Mouse (Mus musculus): Measurements from ENCODE around the gene Itfg2. TPM values are rescaled to one million over a fixed set of nuclear protein-coding genes. Genes with fewer than 3 reads are reported as not detected.

Gene Itfg2
- total RNA-seq (2021): 10 to 100 TPM; 16.7 to 17.9 TPM

DNA sequence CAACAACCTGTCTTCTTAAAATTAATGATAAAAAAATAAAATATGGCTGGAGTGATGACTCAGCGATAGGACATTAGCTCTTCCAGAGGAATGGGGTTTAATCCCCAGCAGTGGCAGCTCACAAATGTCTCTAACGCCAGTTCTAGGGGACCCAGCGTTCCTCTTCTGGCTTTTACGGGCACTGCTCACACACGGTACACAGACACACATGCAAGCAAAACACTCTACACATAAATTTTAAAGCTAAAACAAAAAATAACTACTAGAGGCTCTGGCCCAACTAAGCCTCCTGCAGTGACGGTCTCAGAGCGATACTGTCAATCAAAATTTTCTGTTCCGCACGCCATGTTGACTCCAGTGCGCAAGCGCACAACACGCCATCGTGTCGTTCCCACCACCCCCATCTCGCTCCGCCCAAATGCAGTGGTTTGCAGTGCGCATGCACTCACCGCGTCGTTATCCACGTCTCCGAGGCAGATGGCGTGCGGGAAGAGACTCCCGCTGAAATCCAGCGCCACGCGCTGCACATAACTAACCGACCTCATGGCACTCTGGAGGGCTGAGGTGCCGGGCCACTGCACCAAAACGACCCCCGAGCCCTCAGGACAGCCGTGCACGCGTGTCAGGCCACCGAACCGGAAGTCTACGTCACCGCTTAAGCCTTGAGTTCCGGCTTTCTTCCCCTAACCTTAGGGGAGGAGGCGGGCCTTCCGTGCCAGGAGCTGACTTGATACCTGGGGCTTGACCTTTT lies at the start of gene Itfg2:
Gene Itfg2, minus strand, starts transcription at position 663 of the 751 bp plus-strand sequence.
- intact Hi-C loops (cut with DNase I): loop anchor here (10.0 kb wide), 1 partner anchor 340 kb away; no protein-coding TSS in a partner anchor

DNA sequence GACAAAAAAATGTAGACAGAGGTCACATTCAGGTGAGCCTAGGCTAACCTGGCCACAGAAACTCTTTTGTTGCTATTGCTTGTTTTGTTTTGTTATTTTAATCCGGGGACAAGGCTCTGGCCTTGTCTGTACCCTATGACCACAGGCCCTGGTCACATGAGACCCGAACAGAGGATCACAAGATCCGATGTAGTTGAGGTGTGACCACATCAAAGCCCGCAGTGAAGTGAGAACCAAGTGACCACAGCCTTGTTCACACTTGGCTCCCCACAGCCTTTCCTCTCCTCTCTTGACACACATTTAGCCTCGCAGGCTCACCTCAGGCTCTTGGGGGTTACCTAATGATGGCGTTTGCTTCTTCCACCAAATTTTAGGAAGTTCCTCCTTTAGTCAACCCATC lies 49.4 kb upstream of the Itfg2 start:
- DNase-seq: no peak
- intact Hi-C loops (cut with DNase I): no loop called here

More for the DNA sequence above, at the start of gene Itfg2:
- peak; percentile 94 to 98 for DNase-seq

DNA sequence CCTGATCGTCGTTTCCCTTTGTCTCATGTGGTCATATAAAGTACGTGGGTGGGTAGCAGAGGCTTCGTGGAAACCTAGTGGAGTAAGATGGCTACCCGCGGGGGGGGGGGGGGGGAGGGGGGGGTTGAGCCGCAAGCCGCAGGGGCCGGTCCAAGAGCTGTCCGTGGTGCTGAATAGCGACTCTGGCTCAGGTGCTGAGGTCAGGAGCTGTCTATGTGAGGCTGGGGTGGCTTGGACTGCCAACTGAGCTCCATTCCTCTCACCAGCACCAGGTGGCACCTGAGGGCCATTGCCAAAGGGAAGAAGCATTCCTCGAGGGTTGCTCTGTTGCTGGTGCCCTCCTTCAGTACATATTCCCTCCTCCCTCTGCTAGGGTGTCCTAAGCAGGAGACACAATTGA lies 44.7 kb upstream of the Itfg2 start:
- intact Hi-C loops (cut with DNase I): no loop called here
- peak; percentile 21 to 33 for DNase-seq

DNA sequence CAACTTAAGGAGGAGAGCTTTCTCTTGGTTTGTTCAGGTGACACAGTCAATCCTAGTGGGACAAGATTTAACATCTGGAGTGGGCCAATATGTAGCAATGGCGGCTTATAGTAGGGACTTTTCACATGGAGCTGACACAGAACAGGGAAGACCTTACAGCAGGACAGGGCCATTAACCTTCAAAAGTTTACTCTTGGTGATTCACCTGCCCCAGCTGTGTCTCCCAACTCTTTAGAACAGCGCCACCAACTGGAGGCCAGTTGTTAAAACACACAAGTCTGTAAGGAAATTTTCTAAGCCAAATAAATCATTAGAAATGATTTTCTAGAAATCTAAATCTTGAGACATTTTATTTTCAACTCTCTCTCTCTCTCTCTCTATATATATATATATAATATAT lies 42.6 kb upstream of the Itfg2 start:
- no peak for DNase-seq
- intact Hi-C loops (cut with DNase I): no loop called here

DNA sequence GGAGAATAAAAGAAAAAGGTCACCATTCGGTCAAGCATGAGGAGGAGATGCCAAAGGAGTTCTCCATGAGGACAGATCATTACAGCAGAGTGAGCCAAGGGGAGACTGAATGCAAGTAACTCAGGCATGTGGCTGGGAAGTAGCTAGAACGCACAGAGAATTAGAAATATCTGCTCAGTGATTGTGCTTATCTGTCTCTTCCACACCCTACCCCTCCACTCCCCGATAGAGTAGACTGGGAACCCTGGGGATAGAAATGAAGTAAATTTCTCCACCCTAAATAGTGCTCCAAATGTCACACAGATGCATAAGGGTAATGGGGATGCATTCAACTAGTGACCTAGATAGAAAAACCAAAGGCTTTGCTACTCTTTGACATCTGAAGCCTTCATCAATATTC lies 41.8 kb upstream of the Itfg2 start:
- no peak for DNase-seq
- intact Hi-C loops (cut with DNase I): no loop called here

DNA sequence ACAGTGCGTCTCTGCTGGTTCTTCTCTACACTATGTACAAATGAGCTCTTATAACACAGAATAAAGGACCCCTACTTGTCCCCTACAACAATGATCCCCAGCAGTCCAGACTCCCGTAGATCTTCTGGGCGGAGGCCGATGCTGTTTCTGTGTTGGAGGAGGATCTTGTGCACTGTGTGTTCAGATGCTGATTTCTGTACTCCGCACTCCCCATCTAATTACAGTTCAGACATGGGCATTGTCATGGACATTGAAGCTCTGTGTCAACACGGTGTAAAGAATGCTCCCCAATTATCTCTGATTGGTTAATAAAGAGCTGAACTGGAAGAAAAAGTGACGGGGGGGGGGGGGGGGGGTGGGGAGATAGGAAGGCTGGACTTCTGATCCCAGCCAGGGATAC lies 41.3 kb upstream of the Itfg2 start:
- intact Hi-C loops (cut with DNase I): no loop called here

DNA sequence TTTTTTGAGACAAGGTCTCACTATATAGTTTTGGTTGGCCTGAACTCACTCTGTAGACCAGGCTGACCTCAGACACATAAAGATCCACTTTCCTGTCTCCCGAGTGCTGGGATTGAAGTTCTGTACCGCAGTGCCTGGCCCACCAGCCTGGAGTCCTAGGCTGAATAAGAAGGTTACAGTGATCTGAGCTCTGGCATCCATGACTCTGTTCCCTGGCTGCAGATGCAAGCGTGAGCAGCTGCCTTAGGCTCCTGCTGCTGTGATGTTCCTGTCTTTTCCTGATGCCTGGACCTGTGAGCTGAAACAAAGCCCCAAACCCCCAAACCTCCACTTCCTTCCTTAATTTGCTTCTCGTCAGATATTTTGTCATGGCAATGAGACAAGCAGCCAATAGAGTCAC lies 40.3 kb upstream of the Itfg2 start:
- intact Hi-C loops (cut with DNase I): no loop called here

More for the DNA sequence above, 41.3 kb upstream of the Itfg2 start:
- DNase-seq: no peak

DNA sequence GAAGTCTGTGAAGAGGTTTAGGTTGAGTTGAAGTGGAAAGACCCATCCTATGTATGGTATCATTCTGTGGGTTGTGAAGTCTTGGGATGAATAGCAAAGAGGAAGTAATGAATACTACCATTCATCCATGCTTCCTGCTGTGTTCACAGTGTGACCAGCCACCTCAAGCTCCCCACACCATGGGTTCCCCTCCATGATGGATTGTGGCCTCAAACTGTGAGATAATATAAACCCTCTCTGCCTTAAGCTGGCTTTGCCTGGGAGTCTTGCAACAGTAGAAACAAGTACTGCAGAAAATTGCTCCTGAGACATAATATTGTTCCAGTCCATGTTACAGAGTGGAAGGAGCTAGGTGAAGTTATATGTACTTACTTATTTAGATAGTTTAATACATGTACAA lies 36.9 kb upstream of the Itfg2 start:
- no peak for DNase-seq
- intact Hi-C loops (cut with DNase I): no loop called here

More for the DNA sequence above, 40.3 kb upstream of the Itfg2 start:
- no peak for DNase-seq

DNA sequence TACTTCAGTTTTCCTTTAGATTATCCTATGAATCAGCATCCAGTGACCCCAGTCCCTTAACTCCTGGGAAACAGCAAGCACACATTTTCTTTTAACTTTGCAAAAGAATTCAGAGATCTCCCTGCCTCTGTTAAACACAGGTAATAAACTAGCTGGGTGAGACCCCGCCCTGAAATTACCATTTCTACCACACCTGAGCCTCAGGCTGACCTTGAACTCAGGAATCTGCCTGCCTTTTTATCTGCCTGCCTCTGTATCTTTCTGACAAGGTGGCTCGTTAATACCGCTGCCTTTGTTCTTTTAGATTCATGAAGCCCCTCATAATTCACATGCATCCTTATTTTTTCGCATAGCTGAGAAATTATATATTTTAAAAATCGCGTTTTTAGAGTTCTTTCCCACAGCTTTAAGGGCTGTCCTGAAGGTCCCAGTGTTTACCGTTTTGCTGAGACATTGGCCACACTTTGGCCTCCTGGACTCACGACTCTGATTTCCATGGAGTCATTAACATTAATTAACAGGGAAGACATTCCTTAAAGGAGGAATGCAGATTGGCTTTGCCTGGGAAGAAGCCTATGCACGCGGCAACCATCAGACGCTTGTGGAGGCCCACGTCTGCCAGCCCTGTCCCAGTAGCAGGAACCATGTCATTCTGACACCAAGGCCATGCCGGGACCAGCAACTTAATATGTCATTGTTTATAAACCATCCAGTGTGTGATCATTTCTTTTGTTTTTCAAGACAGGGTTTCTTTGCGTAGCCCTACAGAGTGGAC lies 36.2 kb upstream of the Itfg2 start:
- intact Hi-C loops (cut with DNase I): no loop called here
- no peak for DNase-seq

DNA sequence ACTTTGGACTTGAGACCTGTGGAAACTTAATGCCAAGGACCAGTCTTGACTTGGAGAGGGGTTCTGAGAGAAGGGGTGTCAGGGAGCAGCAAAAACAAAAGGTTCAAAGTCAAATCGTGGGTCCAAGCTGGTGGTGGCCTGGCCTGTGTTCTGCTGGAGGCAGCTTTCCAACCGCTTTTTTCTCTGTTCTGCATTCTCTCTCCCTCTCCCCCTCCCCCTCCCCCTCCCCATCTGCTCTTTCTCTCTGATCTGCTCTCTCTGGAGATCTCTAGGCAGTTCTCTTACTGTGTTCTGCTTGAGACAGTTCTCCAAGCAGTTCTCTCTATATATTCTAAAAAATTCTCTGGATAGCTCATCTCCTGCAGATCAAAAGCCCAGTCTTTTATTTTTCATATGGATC lies 35.6 kb upstream of the Itfg2 start:
- intact Hi-C loops (cut with DNase I): no loop called here
- no peak for DNase-seq

DNA sequence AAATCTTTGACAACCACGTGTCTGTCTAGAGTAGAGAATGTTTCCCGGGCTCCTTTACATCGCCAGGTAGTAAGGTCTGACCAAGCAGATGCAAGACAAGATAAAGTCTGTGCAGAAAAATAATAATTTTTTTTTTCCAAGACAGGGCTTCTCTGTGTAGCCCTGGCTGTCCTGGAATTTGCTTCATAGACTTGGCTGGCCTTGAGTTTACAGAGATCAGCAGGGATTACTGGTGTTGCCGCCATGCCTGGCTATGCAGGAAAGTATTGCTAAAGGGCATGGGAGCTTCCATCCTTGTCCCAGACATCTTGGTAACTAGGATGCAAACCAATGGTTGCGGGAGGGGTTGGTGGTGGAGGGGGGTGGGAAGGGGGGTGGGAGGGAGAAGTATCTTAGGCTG lies 32.5 kb upstream of the Itfg2 start:
- intact Hi-C loops (cut with DNase I): no loop called here
- no peak for DNase-seq

DNA sequence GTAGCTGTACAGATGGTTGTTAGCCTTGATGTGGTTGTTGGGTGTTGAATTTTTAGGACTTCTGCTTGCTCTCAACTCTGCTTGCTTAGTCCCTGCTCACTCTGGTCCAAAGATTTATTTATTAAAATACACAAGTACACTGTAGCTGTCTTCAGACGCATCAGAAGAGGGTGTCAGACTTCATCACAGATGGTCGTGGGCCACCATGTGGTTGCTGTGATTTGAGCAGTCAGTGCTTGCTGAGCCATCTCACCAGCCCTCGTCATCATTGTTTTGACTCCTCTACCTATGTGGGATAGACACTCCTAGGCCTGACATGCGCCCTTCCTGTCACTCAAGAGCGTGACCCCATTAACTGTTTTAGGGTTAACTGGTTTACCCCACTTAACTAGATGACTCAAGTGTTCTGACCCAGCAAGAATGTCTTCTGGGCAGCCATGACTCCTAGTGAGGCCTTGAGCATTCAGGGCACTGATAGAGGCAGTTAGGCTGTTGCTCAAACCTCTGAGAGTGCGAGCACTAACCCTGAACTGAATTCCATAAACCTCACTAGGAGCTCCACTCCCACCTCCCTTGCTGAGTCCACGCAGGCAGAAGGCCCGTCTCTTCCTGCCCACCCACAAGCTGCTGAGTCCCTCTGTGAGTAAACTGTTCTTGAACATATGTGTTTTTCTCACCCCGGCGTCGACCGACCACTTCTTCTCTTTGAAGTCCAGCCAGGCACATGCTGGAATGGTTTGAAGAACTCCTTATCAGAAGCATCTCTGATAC lies 31.3 kb upstream of the Itfg2 start:
- no peak for DNase-seq
- intact Hi-C loops (cut with DNase I): no loop called here

DNA sequence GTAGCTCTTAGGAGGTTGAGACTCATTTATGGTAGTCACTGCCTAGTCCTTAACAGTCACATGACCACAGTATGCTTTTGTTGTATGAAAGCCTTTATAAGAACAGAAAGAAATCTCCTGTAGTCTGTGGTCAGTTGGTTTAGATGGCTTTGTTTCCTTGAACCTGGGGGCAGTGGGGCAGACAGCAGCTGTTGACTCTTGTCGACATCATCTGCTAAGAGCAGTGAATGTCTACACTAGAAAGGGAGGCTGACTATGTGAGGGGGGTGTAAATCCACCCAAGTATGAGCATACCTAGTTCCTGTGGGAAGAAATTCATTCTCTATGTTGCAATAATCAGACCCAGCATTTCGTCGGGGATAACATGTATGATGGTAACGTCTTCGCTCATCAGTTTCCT lies 22.3 kb upstream of the Itfg2 start:
- intact Hi-C loops (cut with DNase I): no loop called here
- no peak for DNase-seq

DNA sequence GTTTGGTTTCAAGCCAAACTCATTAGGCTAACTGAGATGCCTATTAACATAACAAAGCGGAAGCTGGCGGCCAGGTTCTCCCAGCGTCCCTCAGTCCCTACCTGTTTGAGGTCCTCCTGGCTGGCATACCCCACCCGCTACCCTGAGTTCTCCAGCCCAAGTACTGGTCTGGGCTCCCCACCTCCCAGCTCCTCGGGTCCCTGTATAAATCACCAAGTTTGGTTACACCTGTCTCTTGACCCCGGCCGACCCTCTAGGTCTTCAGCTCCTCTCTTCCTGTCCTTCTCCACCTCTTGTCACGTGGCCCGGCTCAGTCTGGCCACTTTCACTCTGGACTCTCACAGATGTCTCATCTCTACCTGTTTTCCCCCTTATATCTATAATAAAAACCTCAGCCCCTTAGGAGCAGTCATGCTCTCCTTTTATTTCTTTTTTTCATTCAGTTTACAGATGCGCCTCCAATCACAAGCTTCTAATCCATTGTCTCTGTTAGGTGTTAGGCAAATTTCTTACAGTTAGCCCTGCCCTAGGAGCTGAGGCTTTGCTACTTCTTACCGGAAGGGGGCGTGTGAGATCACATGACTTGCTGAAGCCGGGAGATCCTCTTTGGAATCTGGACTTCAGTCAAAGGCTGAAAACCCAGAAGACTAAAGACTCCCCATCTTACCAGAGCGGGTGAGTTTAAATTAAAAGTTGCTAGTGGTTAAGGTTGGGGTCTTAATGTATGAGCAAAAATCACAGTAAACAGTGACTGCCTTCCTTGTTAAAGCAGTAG lies 21.2 kb upstream of the Itfg2 start:
- peak; percentile 49 to 61 for DNase-seq
- intact Hi-C loops (cut with DNase I): loop anchor here (1.0 kb wide), 1 partner anchor 33 kb away; no protein-coding TSS in a partner anchor

DNA sequence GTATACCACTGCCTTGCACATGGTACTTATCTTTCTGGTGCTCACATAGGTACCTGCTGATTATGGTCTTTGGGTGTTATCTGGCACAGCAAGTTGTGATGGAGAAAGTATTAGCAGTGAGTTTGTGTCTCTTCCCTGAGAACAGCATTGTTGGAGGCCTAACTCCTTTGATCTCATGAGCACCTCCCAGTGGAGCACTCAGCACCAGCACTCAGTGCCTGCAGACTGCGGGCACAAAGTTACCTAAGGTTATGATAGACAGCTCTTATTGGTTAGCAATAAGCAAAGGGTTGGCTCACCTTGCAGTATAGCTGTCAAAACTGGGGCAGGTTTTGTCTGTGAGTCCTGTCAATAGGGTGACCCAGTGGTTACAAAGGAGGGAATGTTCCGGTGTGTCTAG lies 15.5 kb upstream of the Itfg2 start:
- DNase-seq: no peak
- intact Hi-C loops (cut with DNase I): no loop called here

DNA sequence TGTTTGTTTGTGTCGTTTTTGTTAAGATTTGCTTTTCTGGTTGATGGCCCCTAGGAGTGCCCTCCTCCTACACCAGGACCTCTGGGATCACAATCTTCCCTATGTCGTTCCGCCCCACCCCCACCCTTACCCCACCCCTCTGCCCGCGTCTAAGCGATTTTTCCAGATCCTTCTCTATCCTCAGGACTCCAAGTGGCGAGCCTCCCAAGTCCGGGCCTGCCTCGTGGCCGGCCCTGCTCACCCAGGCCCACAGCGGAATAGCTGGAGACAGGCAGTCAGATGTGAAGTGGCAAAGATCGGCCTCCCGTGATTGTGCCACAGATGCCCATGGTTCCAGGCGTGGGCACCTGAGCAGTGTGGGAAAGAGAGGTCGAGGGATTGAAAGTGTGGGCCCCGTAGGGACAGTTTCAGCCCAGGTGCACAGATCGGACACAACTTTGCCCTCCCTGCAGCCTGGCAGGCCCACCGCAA lies 14.2 kb upstream of the Itfg2 start:
- intact Hi-C loops (cut with DNase I): loop anchor here (10.0 kb wide), 1 partner anchor 1096 kb away; the partner anchor contains the start of gene Gabarapl1
- peak; percentile 31 to 37 for DNase-seq

DNA sequence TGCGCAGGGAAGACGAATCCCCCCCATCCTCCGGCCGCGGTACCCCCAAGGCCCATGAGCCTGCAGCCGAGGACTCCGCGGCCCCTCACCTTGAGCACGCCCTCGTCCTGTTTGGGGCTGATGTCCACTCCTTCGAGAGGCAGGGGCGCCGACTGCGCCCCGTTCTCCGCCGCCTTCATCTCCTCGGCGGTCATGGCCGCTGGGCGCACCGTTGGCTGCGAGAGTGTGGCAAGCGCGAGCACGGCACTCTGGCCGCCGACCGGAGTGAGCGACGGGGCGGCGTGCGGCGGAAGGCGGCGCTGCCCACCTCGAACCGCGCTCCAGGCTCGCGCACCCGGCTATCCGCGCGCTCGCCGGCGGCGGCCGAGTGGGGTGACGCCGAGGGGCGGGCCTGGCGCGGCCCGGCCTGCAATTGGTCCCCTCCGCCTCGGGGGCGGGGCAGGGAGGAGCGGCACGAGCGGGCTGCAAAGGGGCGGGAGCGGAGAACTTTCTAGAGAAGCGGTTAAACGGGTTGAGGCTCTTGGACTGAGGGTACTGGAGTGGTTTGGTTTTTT lies 13.7 kb upstream of the Itfg2 start, which contains the start of gene Fkbp4:
Gene Fkbp4, minus strand, starts transcription at position 361 of the 554 bp plus-strand sequence.
- intact Hi-C loops (cut with DNase I): loop anchor here (10.0 kb wide), 1 partner anchor 1096 kb away; the partner anchor contains the start of gene Gabarapl1
- peak; percentile 93 to 95 for DNase-seq

DNA sequence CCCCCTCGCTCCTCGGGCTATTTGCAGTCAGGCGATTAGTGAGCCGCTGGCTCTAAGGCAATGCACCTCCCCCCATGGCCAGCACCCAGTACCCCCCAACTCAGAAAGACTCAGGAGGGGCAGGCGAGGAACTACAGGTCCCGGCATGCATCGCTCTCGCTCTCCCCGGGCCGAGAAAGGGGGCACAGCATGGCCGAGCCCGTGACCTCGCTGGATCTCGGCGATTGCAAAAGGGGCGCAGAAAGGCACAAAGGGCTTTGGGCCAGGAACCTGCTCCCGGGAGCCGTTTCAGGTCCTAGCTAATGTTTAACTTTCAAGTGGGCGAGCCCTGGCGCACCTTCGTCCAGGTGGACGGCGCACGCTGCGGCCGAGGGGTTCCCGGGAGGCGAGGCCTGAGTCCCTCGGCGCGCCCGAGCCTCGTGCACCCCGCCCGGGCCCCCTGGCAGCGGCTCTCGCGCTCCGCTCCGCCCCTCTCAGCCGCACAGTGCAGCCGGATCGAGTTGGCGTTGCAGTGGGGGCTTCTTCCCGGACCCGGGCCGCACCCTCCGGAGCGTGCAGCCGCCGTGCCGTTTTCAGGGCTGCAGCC lies 13.1 kb upstream of the Itfg2 start:
- intact Hi-C loops (cut with DNase I): loop anchor here (10.0 kb wide), 1 partner anchor 1097 kb away; the partner anchor contains the start of gene Gabarapl1
- peak; percentile 61 to 75 for DNase-seq

DNA sequence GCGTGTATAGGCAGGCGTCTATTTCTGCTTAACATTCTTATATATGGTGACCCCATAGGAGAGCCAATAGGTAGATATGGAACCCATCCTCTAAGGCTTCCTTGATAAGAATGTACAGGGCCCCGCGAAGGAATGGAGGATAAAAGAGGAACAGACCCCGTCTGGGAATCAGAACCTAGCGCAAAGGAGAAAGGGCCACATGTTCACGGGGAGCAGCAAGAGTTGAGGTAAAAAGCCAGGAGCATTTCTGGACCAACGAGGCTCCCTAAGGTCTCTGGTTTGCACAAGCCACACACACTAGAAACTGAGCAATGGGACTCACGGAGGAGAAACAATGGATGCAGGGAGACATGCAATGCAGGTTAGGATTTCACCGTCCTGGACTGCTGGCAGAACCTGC lies 12.6 kb upstream of the Itfg2 start:
- intact Hi-C loops (cut with DNase I): loop anchor here (10.0 kb wide), 1 partner anchor 1098 kb away; the partner anchor contains the start of gene Gabarapl1
- DNase-seq: no peak
